Mouse (Mus musculus): ENCODE measurements around the gene Gm39566. TPM values are rescaled to one million over a fixed set of nuclear protein-coding genes. Genes with fewer than 3 reads are reported as not detected.
A peak's percentile ranks its signal among the peaks of the same experiment; 100 is the strongest.

The Gm39566 gene
- polyA plus RNA-seq, 1 experiment from 2014 or later = not detected

GRCm38 (mm10) chr11:69846738-69847688, 31.9 kb upstream of the Gm39566 start:
- H3K27me3 ChIP-seq (replicated peaks; ENCODE audit: low read depth, poor library complexity, severe bottlenecking) = no peaks in the 10 kb centered on the region
- H3K9me3 ChIP-seq = no peaks in the 10 kb centered on the region
- peaks cover 38% of the 10 kb centered on the region for H3K4me1 ChIP-seq
- WGBS = 12% methylated on average over 37 of the region's 37 CpGs
- H3K27ac ChIP-seq (replicated peaks) = peak overlapping the region; percentile 94
- H3K36me3 ChIP-seq (replicated peaks) = peaks cover 45% of the 10 kb centered on the region
- DNase-seq (ENCODE audit: low spot score) = peak; percentile 61
- H3K4me3 ChIP-seq = peak overlapping the region; percentile 79

GRCm38 (mm10) chr11:69846198-69846680, 31.1 kb upstream of the Gm39566 start, which contains the start of gene Plscr3:
Gene Plscr3 (plus strand): TSS chr11:69846376.
- H3K4me1 ChIP-seq = peaks cover 38% of the 10 kb centered on the region
- peak; percentile 97 for DNase-seq (ENCODE audit: low spot score)
- peaks cover 37% of the 10 kb centered on the region for H3K36me3 ChIP-seq (replicated peaks)
- peak within 1 kb of the TSS; percentile 94 for H3K27ac ChIP-seq (replicated peaks)
- H3K9me3 ChIP-seq = no peaks in the 10 kb centered on the region
- H3K4me3 ChIP-seq = peak within 1 kb of the TSS; percentile 79
- no peaks in the 10 kb centered on the region for H3K27me3 ChIP-seq (replicated peaks; ENCODE audit: low read depth, poor library complexity, severe bottlenecking)
- under 1% methylated on average over 38 of the region's 38 CpGs for WGBS

- no peak for DNase-seq (ENCODE audit: low spot score)
- Histone ChIP-seq H3K27ac (replicated peaks) (peak overlapping the region; percentile 90), H3K27me3 (replicated peaks; ENCODE audit: low read depth, poor library complexity, severe bottlenecking) (peaks cover 33% of the 10 kb centered on the region), H3K4me3 (peak overlapping the region; percentile 88), H3K4me1 (peaks cover 55% of the 10 kb centered on the region), H3K9me3 (no peaks in the 10 kb centered on the region), H3K36me3 (replicated peaks) (peaks cover 3% of the 10 kb centered on the region)
- WGBS = under 1% methylated on average over 7 of the region's 7 CpGs
Measured at GRCm38 (mm10) chr11:69838714-69839104, 23.6 kb upstream of the Gm39566 start.

- Histone ChIP-seq H3K27me3 (replicated peaks; ENCODE audit: low read depth, poor library complexity, severe bottlenecking) (peaks cover 38% of the 10 kb centered on the region), H3K36me3 (replicated peaks) (peaks cover 9% of the 10 kb centered on the region), H3K4me3 (peak within 1 kb of the TSS; percentile 88), H3K27ac (replicated peaks) (peak within 1 kb of the TSS; percentile 90), H3K4me1 (peaks cover 58% of the 10 kb centered on the region), H3K9me3 (no peaks in the 10 kb centered on the region)
- peak; percentile 96 for DNase-seq (ENCODE audit: low spot score)
- WGBS = 1% methylated on average over 34 of the region's 34 CpGs
Measured at GRCm38 (mm10) chr11:69837952-69838713, 23.0 kb upstream of the Gm39566 start, which contains the start of gene Tmem256. Gene Tmem256 (plus strand): TSS chr11:69838514.

- Histone ChIP-seq H3K27me3 (replicated peaks; ENCODE audit: low read depth, poor library complexity, severe bottlenecking) (peaks cover 44% of the 10 kb centered on the region), H3K27ac (replicated peaks) (peak within 1 kb of the TSS; percentile 90), H3K9me3 (no peaks in the 10 kb centered on the region), H3K4me1 (peaks cover 58% of the 10 kb centered on the region), H3K36me3 (replicated peaks) (peaks cover 15% of the 10 kb centered on the region), H3K4me3 (peak within 1 kb of the TSS; percentile 88)
- DNase-seq (ENCODE audit: low spot score) = no peak
- WGBS = under 1% methylated on average over 32 of the region's 32 CpGs
Measured at GRCm38 (mm10) chr11:69837604-69837951, 22.5 kb upstream of the Gm39566 start, which contains the start of gene Nlgn2. Gene Nlgn2 (minus strand): TSS chr11:69837784.

- H3K27ac ChIP-seq (replicated peaks) = peak overlapping the region; percentile 90
- H3K9me3 ChIP-seq = no peaks in the 10 kb centered on the region
- peaks cover 49% of the 10 kb centered on the region for H3K27me3 ChIP-seq (replicated peaks; ENCODE audit: low read depth, poor library complexity, severe bottlenecking)
- H3K36me3 ChIP-seq (replicated peaks) = peaks cover 21% of the 10 kb centered on the region
- H3K4me1 ChIP-seq = peaks cover 58% of the 10 kb centered on the region
- WGBS = 1% methylated on average over 51 of the region's 52 CpGs
- H3K4me3 ChIP-seq = peak overlapping the region; percentile 88
- DNase-seq (ENCODE audit: low spot score) = peak; percentile 73
Measured at GRCm38 (mm10) chr11:69836703-69837576, 21.8 kb upstream of the Gm39566 start.

- Histone ChIP-seq H3K36me3 (replicated peaks) (peaks cover 31% of the 10 kb centered on the region), H3K9me3 (no peaks in the 10 kb centered on the region), H3K27ac (replicated peaks) (peak overlapping the region; percentile 90), H3K27me3 (replicated peaks; ENCODE audit: low read depth, poor library complexity, severe bottlenecking) (peaks cover 49% of the 10 kb centered on the region), H3K4me3 (peak overlapping the region; percentile 88), H3K4me1 (peaks cover 62% of the 10 kb centered on the region)
- DNase-seq (ENCODE audit: low spot score) = no peak
- WGBS = 4% methylated on average over 4 of the region's 4 CpGs
Measured at GRCm38 (mm10) chr11:69835966-69836335, 20.9 kb upstream of the Gm39566 start.

- peak; percentile 66 for DNase-seq (ENCODE audit: low spot score)
- Histone ChIP-seq H3K4me1 (peaks cover 64% of the 10 kb centered on the region), H3K9me3 (no peaks in the 10 kb centered on the region), H3K36me3 (replicated peaks) (peaks cover 34% of the 10 kb centered on the region), H3K4me3 (peak overlapping the region; percentile 88), H3K27me3 (replicated peaks; ENCODE audit: low read depth, poor library complexity, severe bottlenecking) (peaks cover 49% of the 10 kb centered on the region), H3K27ac (replicated peaks) (peak overlapping the region; percentile 90; the same call in 1 of the 2 replicates)
- 5% methylated on average over 9 of the region's 9 CpGs for WGBS
Measured at GRCm38 (mm10) chr11:69835326-69835965, 20.3 kb upstream of the Gm39566 start.

GRCm38 (mm10) chr11:69834001-69834549, 19.0 kb upstream of the Gm39566 start:
- DNase-seq (ENCODE audit: low spot score) = peak; percentile 66
- H3K27me3 ChIP-seq (replicated peaks; ENCODE audit: low read depth, poor library complexity, severe bottlenecking) = peaks cover 49% of the 10 kb centered on the region
- H3K4me3 ChIP-seq = peak overlapping the region; percentile 88
- H3K27ac ChIP-seq (replicated peaks) = peak overlapping the region; percentile 79
- WGBS = 8% methylated on average over 48 of the region's 48 CpGs
- H3K9me3 ChIP-seq = no peaks in the 10 kb centered on the region
- peaks cover 42% of the 10 kb centered on the region for H3K36me3 ChIP-seq (replicated peaks)
- peaks cover 64% of the 10 kb centered on the region for H3K4me1 ChIP-seq

- H3K27ac ChIP-seq (replicated peaks) = peak overlapping the region; percentile 79
- H3K27me3 ChIP-seq (replicated peaks; ENCODE audit: low read depth, poor library complexity, severe bottlenecking) = peaks cover 49% of the 10 kb centered on the region
- 58% methylated on average over 8 of the region's 8 CpGs for WGBS
- no peak for DNase-seq (ENCODE audit: low spot score)
- H3K36me3 ChIP-seq (replicated peaks) = peaks cover 47% of the 10 kb centered on the region
- no peaks in the 10 kb centered on the region for H3K9me3 ChIP-seq
- H3K4me3 ChIP-seq = peak overlapping the region; percentile 88
- H3K4me1 ChIP-seq = peaks cover 64% of the 10 kb centered on the region
Measured at GRCm38 (mm10) chr11:69833554-69833953, 18.5 kb upstream of the Gm39566 start.

- Histone ChIP-seq H3K27me3 (replicated peaks; ENCODE audit: low read depth, poor library complexity, severe bottlenecking) (peaks cover 17% of the 10 kb centered on the region), H3K4me3 (no peak overlapping the region), H3K36me3 (replicated peaks) (peaks cover 92% of the 10 kb centered on the region), H3K27ac (replicated peaks) (0 out of 2 replicates have a peak overlapping the region, but pooled peaks have one; percentile 5), H3K4me1 (peaks cover 26% of the 10 kb centered on the region), H3K9me3 (peaks cover 7% of the 10 kb centered on the region; the same call in 1 of the 2 replicates)
- WGBS = 72% methylated on average over 5 of the region's 5 CpGs
- DNase-seq (ENCODE audit: low spot score) = no peak
Measured at GRCm38 (mm10) chr11:69828832-69829231, 13.7 kb upstream of the Gm39566 start.
